Mouse (Mus musculus) kidney, adult 11 months (tissue): ENCODE data around the gene Olfr70.

Experiments
- DNase-seq: peaks from one replicate; pipeline ENCODE4 v3.0.0; 2022

Gene Olfr70

DNA sequence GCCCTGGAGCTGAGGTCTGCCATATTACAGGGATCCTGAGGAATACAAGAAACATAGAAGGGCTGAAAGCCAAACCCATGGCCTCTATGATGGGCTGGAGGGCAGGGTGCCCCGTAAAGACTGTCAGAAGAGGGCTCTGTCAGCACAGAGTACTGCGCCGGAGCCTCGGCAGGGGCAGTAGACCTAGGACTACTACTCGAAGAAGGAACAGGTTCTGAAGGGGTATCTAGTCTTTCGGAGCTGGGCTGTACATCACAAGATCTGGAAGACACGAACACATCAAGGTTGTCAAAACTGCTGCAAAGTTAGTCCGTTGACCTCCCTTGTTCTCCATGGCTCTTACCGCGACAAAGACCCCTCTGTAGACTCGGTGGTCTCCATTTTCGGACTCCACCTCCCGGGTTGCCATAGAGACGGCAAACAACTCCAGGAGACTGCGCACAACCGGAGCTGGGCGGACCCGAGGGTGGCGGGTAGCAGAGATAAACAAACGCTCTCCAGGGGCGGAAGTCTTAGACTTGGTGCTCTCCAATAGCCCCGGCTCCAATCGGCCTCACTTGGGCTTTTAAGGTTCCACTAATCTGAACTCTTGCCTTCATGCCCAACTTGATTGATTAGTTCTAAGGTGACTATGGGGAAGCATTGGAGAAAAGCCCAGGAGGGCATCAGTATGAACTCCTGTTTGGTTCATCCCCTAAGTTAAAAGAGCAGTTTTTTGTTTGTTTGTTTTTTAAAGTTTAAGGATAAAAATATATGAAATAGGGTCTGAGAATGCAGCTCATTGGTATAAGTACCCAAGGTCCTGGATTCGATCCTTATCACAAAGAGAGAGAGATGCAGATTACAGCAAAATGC is 47.2 kb downstream of the Olfr70 start, which contains the start of gene Spag8:
TSS of gene Spag8 (minus strand) at position 434 of the 855 bp plus-strand sequence.
- no peak for DNase-seq

DNA sequence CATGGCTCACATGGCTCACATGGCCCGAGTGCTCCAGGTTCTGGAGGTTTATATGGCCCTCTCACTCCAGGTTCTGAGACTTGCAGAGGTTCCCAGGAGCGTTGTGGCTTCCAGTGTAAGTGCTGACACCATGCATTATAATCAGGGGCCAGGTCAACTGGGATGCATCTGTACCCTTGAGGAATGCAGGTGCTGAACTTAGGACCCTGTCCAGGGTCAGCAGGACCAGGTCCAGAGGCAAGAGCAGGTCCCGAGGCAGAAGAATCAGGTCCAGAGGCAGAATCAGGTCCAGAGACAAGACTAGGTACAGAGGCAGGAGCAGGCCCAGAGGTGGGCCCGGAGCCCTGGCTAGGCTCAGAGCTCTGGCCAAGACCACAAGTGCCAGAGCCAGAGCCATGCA is 47.9 kb downstream of the Olfr70 start:
- DNase-seq, result peak; percentile 87

DNA sequence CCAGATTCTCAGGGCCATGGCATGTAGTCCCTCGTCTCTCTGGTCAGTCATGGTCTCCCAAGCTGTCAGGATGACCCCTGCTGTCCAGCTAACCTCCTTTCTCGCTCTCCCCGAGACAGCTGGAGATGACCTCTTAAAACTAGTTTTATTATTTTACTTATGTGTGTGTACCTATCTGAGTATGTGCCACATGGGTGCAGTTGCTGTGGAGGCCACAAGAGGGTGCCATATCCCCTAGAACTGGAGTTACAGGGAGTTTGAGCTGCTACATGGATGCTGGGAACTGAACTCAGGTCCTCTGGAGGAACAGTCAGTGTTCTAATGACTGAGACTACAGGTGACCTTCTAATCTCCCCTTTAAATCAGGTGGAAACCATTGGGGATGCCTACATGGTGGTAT is 50.8 kb downstream of the Olfr70 start:
- no peak for DNase-seq
